Mouse (Mus musculus) embryonic fibroblast, embryonic 13.5 days (primary cell): Measurements from ENCODE around the gene Gprc6a. TPM values are rescaled to one million over a fixed set of nuclear protein-coding genes. Genes with fewer than 3 reads are reported as not detected.
A peak's percentile ranks its signal among the peaks of the same experiment; 100 is the strongest.

ENCODE experiments used
- H3K27ac ChIP-seq: 2 replicates; pipeline ENCODE4 v1.5.1; 2012; ENCODE audit warnings: low read length, control low read depth, inconsistent platforms; ENCODE audit not compliant: insufficient read depth
- H3K4me1 ChIP-seq: 2 replicates; pipeline ENCODE4 v1.6.1; 2011; ENCODE audit warnings: low read length; ENCODE audit not compliant: control insufficient read depth, insufficient read depth
- H3K4me3 ChIP-seq: 2 replicates; pipeline ENCODE4 v1.5.1; 2011; ENCODE audit warnings: mild to moderate bottlenecking, control low read depth, low read length; ENCODE audit not compliant: insufficient read depth
- CTCF ChIP-seq: IDR thresholded peaks from 2 replicates; pipeline ENCODE4 v1.5.1; 2011; ENCODE audit warnings: mild to moderate bottlenecking, control low read depth, low read length, moderate library complexity, borderline replicate concordance; ENCODE audit not compliant: insufficient read depth
- POLR2A ChIP-seq: IDR thresholded peaks from 2 replicates; pipeline ENCODE4 v1.6.1; 2011; ENCODE audit warnings: low read depth, mild to moderate bottlenecking, control low read depth, low read length, moderate library complexity
- polyA plus RNA-seq: library from polyadenylated mRNA; stranded (reverse); fragments of >200 nt; gene quantifications from 2 replicates; pipeline ENCODE4 v1.2.4, GENCODE M21; 2011; ENCODE audit warnings: low read depth; ENCODE audit not compliant: missing spikeins, insufficient read length

The Gprc6a gene
- not detected in 2 replicates for polyA plus RNA-seq

DNA sequence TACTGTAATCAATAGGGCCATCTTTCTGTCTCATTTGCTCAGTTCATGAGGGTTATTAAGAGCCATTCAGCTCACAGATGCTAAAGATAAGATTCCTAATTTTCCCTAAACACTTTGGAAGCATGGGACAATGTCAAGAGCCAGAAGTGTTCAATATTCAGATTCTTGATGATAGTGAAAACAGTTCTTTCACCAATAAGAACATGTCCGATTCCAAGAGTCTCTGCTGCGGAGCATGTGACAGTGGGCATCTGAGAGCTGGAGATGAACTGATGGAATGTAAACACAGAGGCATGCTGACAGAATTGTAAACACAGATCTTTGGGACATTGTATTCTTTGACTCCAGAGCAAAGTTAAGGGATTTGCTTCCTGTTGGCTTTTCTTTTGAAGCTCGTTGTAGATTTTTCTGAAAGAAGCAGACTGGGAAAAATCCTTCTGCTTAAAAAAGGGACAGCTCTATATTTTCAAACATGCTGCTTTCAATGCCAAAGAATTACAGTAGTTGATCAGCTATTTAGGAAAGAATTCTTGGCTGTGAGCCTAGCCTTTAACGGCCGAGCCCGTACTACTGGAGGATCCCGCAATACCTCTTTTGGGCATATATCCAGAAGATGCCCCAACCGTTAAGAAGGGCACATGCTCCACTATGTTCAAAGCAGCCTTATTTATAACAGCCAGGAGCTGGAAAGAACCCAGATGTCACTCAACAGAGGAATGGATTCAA, at the start of gene Gprc6a:
Gprc6a (minus strand) TSS at position 51 of the 726 bp plus-strand sequence.
- TF ChIP-seq POLR2A, result no peak
- no peak for TF ChIP-seq CTCF
- no peak within 1 kb of the TSS for H3K27ac ChIP-seq
- no peak within 1 kb of the TSS for H3K4me3 ChIP-seq
- H3K4me1 ChIP-seq, result no peaks in the 10 kb centered on the region

DNA sequence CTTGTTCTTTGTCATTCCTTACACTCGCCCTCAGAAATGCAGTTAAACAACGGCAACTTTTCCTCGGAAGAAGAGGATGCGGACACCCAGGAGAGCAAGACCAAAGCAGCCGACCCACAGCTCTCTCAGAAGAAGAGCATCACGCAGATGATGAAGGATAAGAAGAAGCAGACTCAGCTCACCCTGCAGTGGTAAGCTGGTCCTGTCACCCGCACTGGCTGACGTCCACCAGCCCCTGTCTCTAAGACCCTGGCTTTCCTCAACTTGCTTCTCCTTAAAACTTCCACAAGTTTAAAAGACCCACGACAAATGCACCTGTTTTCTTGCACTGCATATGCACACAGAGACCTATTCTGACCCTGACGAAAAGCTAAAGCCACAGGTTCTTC, 47.0 kb upstream of the Gprc6a start:
- Histone ChIP-seq H3K4me1 (no peaks in the 10 kb centered on the region; the same call in 1 of the 2 replicates), H3K27ac (no peak overlapping the region), H3K4me3 (no peak overlapping the region)
- no peak for TF ChIP-seq POLR2A

DNA sequence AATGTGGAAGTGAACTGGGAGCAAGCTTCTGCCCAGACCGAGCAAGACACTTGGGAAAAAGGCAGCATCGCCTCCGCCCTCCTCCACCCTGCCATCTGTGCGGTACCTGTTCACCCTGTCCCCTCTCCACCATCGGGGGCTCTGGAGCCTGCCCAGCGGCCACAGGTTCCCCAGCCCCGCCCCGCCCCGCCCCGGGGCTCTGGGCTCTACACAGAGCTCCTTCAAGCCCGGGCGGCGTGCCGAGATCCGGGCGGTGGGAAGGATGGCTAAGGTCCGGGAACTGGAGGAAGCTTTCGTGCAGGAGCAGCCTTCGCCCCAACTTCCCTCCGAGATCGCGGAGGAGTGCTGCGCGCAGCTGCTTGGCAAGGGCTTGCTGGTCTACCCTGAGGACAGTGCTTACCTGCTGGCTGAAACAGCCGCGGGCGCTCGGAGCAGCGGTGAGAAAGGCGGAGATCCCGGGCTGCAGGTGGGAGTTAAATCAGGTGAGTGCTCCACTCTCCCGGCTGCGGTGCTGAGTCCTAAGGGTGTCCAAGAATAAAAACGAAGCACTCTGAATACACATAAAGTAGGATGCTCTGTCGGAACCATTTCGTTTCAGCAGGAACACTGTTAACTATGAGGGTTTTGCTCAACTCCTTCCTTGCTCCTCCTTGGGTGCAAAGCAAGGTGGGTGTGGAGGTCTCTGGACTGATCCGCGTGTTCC, 46.4 kb upstream of the Gprc6a start, which contains the start of gene Rfx6:
Rfx6 (plus strand) TSS at position 209 of the 703 bp plus-strand sequence.
- TF ChIP-seq POLR2A (no peak), CTCF (no peak)
- H3K4me1 ChIP-seq, result no peaks in the 10 kb centered on the region; the same call in 1 of the 2 replicates
- H3K4me3 ChIP-seq, result peak within 1 kb of the TSS; percentile 13; the same call in 1 of the 2 replicates

DNA sequence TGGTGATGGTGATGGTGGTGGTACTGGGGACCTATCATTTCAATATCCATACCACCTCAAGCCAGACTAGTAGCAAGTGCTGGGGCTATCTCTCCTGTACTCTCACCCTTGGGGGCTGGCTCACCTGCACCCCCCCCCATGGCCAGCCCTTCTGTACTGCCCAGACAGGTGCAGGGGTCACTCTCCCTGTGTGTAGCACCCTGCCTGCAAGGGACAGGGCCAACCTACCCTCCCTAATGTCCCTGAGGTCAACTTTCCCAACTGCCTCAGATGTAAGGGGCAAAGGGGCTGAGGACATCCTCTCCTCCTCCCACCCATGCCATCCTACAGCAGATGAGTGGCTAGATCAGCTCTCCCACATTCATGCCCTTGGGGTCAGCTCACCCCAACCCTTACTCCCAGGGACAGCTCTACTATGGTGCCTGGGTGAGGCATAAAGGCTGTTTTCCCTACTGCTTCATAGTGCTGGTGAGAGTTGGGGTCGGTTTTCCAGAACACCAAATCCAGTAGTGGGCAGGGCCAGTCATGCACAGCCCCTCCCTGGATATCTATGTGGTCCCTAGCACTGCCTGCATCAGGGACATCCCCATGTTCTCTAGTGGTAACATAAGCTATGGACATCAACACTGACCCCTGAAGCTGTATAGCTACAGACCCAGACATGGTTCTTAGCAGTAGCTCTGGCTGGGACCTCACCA, 41.0 kb upstream of the Gprc6a start:
- Histone ChIP-seq H3K4me3 (no peak overlapping the region), H3K4me1 (no peaks in the 10 kb centered on the region), H3K27ac (no peak overlapping the region)
- TF ChIP-seq POLR2A, result no peak
- no peak for TF ChIP-seq CTCF

More for the DNA sequence above, 46.4 kb upstream of the Gprc6a start, which contains the start of gene Rfx6:
- no peak within 1 kb of the TSS for H3K27ac ChIP-seq

DNA sequence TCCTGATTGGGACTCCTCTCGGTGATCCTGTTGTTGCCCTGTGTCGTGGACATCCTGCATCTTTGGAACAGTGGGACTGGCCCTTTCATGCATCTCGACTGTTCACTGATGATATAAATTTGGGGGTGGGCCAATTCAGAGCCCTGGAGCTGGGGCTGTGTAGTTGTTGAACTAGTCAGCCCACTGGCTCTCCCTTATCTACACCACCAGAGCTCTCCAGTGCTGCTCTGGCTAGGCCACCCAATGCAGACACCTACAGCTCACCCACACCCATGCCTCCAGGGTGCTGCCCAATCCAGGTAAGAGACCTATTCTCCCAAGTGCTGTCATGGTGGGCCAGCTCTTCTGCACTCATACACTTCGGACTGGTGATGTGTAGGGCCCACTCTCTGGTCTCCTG, 40.3 kb upstream of the Gprc6a start:
- no peaks in the 10 kb centered on the region for H3K4me1 ChIP-seq
- TF ChIP-seq POLR2A (no peak), CTCF (no peak)
- H3K27ac ChIP-seq, result no peak overlapping the region
- H3K4me3 ChIP-seq, result no peak overlapping the region

DNA sequence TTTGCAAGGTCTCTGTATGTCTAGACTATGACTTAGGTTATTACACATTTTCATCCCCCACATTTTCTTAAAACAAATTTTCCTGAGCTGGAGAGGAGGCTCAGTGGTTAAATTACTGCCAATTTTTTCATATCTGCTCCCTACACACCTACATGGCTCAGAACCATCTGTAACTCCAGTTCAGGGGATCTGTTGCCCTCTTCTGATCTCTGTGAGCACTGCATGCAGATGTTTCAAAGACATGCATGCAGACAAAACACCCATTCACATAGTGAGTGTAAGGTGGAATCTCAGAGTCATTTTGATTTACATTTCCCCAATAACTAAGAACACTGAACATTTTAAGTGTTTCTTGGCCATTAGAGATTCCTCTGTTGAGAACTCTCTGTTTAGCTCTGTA, 38.1 kb upstream of the Gprc6a start:
- TF ChIP-seq CTCF, result no peak
- no peak for TF ChIP-seq POLR2A
- Histone ChIP-seq H3K4me1 (no peaks in the 10 kb centered on the region), H3K27ac (no peak overlapping the region), H3K4me3 (no peak overlapping the region)

DNA sequence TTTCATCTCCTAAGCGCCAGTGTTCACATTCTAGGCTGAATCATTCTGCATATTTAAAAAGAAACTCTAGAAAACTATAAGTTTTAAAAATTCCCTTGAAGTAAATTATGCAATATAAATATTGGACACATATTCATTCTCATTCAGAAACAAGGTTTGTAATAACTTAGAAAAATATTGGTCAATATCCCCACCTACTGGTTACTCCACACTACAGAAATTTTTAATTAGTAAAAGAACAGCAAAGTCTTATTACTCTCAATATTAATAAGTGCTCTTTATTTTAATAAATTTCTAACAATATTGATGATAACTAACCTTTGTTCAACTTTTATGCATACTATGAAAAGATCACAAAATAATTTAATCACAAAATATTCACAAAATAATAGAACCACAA, 26.1 kb upstream of the Gprc6a start:
- Histone ChIP-seq H3K4me3 (no peak overlapping the region), H3K4me1 (no peaks in the 10 kb centered on the region), H3K27ac (no peak overlapping the region)
- no peak for TF ChIP-seq CTCF
- TF ChIP-seq POLR2A, result no peak

DNA sequence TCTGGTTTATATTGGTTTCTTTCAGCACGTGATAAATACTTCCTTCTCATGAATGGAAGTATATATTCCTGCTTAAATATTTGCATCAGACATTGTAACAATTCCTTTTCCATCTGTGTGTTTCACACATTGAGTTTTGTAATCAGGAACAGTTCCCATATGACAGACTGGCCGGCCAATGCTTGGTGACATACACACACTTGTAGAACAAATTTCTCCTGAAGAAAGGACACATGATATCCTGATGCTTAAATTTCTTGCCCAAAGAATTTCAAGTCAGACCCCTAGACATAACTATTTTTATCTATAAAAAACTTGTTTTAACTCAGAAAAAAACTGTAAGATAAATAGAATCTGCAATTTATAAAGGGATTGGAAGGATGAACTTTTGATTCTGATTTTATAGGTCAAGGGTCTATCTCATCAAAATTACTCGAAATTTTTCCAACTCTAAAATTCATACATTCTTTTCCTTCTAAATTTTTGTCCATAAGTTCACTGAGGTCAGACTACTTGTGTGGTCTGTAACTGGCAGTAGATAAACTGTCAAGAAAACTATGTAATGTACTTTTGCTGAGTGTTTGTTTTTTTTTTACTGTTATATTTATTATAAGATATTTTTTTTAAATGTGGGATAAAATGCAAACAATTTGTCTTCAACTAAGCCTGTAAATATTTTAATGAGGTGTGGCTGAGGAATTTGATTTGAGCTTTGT, 18.4 kb upstream of the Gprc6a start:
- Histone ChIP-seq H3K27ac (no peak overlapping the region), H3K4me3 (no peak overlapping the region), H3K4me1 (no peaks in the 10 kb centered on the region)
- TF ChIP-seq CTCF (no peak), POLR2A (no peak)

DNA sequence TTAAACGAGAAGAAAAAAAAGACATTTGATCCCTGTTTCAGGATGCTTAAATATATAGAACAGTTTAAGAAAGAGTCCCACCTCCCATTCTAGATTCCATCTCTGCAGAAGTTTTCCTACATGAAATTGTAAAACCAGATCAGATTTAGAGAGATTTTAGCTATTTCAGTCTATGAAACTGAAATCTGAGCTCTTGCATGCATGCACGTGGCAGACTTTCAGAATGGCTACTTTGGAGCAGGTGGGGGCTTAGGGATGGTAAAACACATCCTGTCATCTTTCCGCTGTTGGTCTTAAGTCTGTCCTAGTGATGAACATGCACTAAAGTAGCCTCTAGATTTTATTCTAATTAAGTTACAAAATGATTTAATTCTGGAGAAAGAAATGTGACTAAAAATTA, 10.1 kb downstream of the Gprc6a start:
- no peak for TF ChIP-seq POLR2A
- no peak for TF ChIP-seq CTCF
- Histone ChIP-seq H3K27ac (no peak overlapping the region), H3K4me1 (no peaks in the 10 kb centered on the region), H3K4me3 (no peak overlapping the region)
